Mouse (Mus musculus) gastrocnemius, postnatal 36 days (tissue): ENCODE data around the gene Slc25a21. TPM values are rescaled to one million over a fixed set of nuclear protein-coding genes. Genes with fewer than 3 reads are reported as not detected.

ENCODE experiments used
- DNase-seq, 2 experiments: peaks; one replicate each; pipeline ENCODE4 v3.0.0; 2022
- intact Hi-C: fragments of 180-260 bp; cut with DNase I; formaldehyde crosslinking; loops from one replicate; pipeline ENCODE4 v1.15.1; 2025
- total RNA-seq, 2 experiments: library from RNA; stranded (reverse); gene quantifications; 2 replicates each; pipeline ENCODE4 v1.2.3; 2021

Gene Slc25a21
- total RNA-seq, 2 experiments from 2014 or later = 0.18 to 0.25 TPM

GRCm38 (mm10) chr12:56897976-56898375, 299.3 kb downstream of the Slc25a21 start:
- DNase-seq = no peak
- intact Hi-C loops = no loop called here

- intact Hi-C loops = no loop called here
- DNase-seq = no peak
Measured at GRCm38 (mm10) chr12:56897221-56897937, 299.9 kb downstream of the Slc25a21 start.

GRCm38 (mm10) chr12:56894963-56895362, 302.3 kb downstream of the Slc25a21 start:
- DNase-seq = no peak
- intact Hi-C loops = no loop called here

DNA sequence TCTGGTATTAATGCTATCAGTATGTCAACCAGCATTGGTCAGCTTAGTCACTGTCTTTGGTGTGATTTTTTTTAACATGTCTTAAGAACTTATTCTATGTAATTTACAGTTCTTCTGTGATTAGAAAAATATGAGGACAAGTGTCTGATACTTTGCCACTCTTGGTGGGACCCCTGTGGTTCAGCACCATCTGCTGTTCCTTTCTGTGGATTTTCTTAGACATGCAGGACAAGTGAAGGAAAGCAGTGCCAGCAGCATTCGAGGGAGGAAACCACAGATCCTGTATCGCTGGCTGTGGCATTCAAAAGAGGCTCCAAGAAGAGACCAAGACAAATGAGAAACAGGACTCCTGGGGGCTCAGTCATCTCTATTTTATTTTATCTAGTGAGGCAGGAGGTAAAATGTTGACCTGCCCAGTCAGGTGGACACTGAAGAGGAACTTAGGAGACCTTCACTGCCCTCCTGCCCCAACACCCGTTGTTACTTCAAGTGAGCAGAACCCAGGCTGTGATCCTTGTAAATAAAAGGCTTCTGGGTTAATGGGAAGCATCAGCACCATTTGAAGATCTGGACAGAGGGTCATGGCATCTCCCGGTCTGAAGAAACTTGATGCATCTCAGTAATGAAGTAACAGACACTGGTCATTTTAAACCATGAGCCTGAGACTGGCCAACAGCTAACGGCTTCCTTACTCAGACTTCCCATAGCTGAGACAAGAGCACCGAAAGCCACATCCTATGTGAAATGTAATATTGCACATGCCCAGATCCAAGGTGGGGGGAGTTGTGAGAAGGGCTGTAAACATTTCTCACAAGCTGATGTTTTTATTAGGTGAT, 306.2 kb downstream of the Slc25a21 start:
- DNase-seq = no peak
- intact Hi-C loops = no loop called here

DNA sequence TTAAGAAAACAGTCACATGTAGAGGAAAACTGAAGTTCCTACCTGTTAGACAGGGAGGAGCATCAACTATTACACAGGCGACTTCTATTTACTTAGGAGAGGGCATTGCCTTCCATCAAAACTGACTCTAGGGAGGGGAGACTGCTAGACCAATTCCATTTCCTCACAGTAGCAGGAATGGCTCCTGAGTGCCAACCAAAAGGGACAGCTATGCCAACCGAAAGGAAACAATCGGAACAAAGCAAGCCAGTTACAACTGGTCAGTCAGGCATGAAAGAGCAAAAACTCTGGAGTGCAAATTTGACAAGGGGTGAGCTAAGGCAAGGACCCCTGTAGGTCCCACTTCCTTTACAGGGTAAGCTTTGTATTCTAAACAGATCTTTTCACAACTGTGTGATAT, 319.5 kb downstream of the Slc25a21 start:
- no peak for DNase-seq
- intact Hi-C loops = no loop called here

GRCm38 (mm10) chr12:56876549-56876948, 320.7 kb downstream of the Slc25a21 start:
- no peak for DNase-seq
- intact Hi-C loops = no loop called here

- no peak for DNase-seq
- intact Hi-C loops = no loop called here
Measured at GRCm38 (mm10) chr12:56873204-56873603, 324.1 kb downstream of the Slc25a21 start.

- intact Hi-C loops = no loop called here
- no peak for DNase-seq
Measured at GRCm38 (mm10) chr12:56870569-56870968, 326.7 kb downstream of the Slc25a21 start.

DNA sequence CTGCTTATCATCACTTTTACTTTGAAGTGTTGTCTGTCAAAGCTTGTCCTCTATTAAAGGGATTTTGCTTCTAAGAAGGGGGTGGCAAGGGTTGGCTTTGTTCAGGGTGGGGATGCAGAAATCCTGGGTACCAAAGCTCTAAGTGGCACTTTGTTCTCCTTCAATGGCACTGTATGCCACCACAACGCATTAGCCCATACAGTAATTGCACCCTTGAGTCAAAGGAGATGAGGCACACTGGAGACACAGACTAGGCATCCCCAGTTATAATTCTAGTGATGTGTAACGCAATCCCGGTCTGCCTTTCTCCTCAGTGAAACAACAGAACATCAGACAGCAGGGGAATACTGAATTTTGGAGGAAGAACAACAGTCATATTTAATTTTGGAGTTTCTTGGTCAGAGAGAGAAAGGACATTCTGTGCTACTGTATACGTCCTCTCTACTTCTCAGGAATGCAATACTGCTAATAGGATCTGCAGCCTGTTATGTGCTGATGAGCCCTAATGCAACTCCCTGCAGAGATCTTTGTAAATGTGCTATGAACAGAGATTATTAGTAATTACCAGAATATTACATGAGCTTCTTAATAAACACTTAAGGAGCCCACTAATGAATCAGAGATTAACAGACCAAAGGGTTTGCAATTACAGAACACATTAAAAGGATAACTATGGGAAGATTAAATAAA, 333.3 kb downstream of the Slc25a21 start:
- intact Hi-C loops = no loop called here
- DNase-seq = no peak

- DNase-seq = no peak
- intact Hi-C loops = no loop called here
Measured at GRCm38 (mm10) chr12:56852679-56853078, 344.6 kb downstream of the Slc25a21 start.

GRCm38 (mm10) chr12:56851464-56851863, 345.8 kb downstream of the Slc25a21 start:
- intact Hi-C loops = no loop called here
- no peak for DNase-seq

DNA sequence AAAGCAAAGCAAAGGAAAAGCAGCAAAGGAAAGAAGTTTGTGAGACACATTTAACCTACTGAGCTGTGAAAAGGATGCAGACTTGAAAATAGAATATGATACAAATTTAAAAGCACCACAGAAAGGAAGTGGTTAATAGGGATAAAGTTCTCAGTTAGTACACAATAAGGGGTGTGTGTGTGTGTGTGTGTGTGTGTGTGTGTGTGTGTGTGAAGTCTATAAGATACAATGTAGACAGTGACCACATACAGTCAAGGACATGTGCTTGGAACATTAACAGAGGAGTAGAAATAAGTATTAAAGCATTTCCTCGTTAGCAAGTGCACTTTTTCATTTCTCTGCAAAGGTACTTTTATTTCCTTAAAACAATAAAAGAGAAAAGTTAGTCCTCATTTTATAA, 367.3 kb downstream of the Slc25a21 start:
- no peak for DNase-seq
- intact Hi-C loops = no loop called here

- DNase-seq = no peak
- intact Hi-C loops = no loop called here
Measured at GRCm38 (mm10) chr12:56829455-56829883, 367.8 kb downstream of the Slc25a21 start.

DNA sequence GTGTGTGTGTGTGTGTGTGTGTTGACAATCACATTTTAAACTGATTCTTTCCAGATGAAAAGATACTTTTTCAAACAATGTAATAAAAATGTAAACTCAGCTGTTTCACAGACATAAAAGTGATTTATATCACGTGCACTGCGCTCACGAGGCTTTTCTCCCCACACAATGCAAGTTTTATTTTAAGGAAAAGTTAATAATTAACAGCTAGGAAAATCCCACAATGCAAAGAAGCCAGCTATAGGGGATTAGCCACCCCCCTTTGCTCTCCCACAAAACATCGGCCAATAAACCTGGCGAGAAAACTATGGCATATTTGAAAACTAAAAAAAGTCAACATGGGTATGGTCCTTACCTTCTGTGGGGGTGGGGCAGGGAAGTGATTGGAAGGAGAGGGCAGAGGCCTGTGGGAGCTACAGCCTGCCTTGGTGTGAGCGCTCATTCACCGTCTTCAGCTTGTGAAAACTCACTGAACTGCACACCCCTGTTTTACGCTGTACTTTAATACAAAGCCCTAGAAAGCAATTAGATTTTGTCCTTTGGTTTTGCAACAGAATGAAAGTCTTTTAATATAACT, 369.4 kb downstream of the Slc25a21 start:
- no peak for DNase-seq
- intact Hi-C loops = no loop called here

DNA sequence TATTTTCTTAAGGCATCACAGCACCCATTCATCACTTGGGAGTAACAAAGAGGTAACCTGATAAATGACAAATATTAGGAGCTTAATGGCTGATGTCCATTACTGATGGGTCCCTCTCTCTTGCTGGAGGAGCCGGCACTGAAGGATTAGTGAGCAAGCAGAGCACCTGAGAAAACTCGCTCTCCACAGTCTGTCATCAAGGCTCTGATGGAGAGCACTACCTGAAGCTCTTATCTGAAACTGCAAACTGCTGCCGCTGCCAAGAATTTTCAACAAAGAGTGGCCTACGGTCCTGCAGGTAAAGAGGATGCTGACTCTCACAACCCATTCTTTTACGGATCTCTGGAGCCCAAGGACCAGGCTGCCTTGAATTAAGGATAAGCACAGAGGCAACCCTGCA, 372.6 kb downstream of the Slc25a21 start:
- no peak for DNase-seq
- intact Hi-C loops = no loop called here

DNA sequence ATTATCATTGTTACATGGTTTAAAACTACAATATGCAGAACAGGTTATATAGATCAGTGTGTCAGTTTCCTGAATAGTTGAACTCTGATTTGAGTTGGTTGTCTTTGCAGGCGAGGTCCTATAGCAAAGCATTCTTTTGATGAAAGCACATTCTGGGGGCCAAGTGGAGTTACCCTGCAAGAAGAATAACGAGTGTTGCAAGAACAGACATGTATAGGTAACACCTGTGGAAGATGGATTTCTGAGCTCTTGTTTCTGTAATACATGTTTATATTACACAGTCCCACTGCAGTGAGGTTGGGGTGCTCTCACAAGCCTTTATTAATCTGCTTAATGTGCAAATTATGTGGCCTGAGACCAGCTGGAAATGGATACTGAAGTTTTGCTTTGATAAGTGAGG, 375.1 kb downstream of the Slc25a21 start:
- no peak for DNase-seq
- intact Hi-C loops = no loop called here

DNA sequence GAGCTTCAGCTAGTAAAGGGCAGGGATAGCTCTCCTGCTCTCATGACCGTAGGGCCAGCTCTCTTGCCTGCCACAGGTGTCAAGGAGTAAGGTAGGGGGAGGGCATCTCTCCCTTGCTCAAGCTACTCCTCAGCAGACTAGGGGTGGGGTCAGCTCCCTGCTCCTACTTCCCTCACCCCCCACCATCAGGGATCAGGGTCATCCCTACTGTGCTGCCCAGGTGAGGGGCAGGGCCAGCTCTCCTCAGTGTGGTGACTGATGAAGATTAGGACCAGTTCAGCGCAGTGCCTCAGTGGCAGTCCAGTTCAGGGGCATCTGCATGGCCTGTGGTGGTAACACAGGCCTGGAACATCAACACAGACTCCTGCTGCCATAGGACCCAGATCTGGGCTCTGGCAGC, 376.7 kb downstream of the Slc25a21 start:
- intact Hi-C loops = no loop called here
- no peak for DNase-seq

GRCm38 (mm10) chr12:56807483-56807882, 389.8 kb downstream of the Slc25a21 start:
- DNase-seq = no peak
- intact Hi-C loops = no loop called here

- intact Hi-C loops = no loop called here
- DNase-seq = no peak
Measured at GRCm38 (mm10) chr12:56807078-56807477, 390.2 kb downstream of the Slc25a21 start.

GRCm38 (mm10) chr12:56804487-56804886, 392.8 kb downstream of the Slc25a21 start:
- no peak for DNase-seq
- intact Hi-C loops = no loop called here
